Mouse (Mus musculus): ENCODE measurements around the gene Zc3h18.

Zc3h18 gene

GRCm38 (mm10) chr8:122436586-122437125, 60.2 kb downstream of the Zc3h18 start:
- DNase-seq (ENCODE audit: low spot score): no peak

- no peak for DNase-seq (ENCODE audit: low spot score)
Measured at GRCm38 (mm10) chr8:122437708-122438331, 61.4 kb downstream of the Zc3h18 start.

- DNase-seq (ENCODE audit: low spot score): no peak
Measured at GRCm38 (mm10) chr8:122439336-122439735, 62.9 kb downstream of the Zc3h18 start.

GRCm38 (mm10) chr8:122441326-122441725, 64.9 kb downstream of the Zc3h18 start:
- DNase-seq (ENCODE audit: low spot score): no peak

DNA sequence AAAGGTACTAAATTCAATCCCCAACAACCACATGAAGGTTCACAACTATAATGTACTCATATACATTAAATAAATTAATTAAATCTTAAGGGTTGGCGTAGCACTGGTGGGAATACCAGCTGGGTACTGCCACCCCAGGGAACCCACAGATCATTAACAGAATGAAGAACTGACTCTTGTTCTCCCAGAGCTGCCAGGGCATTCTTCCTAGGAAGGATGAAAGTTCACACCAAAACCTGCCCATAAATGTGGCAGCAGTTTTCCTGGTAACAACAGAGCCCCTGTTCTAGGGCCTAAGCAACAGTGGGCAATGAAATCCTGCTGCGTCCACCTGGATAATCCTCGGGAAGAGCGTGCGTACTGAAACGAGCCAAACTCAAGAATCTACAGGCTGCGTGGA, 65.9 kb downstream of the Zc3h18 start:
- DNase-seq (ENCODE audit: low spot score): no peak

DNA sequence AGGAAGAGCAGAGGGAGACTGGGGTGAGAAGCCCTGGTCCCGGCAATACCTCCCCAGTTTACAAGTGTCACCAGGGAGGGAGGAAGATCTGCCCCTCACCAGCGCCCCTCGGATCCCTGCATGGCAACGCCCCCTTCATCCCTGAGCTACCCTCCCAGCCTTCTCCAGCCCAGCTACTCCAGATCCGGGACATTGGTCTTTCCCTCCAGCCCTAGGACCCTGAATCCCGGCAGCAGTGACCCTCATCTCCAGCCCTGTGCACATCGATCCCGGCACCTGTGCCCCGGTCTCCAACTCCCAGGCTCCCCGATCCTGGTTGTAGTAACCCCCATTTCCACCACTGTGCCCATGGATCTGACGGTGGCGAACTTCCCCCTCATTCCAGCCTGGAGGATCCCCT, 66.4 kb downstream of the Zc3h18 start:
- DNase-seq (ENCODE audit: low spot score): no peak

GRCm38 (mm10) chr8:122443262-122444006, 67.0 kb downstream of the Zc3h18 start, which contains the start of gene Mvd:
TSS of gene Mvd (minus strand) at chr8:122443422.
- DNase-seq (ENCODE audit: low spot score): peak; percentile 99

DNA sequence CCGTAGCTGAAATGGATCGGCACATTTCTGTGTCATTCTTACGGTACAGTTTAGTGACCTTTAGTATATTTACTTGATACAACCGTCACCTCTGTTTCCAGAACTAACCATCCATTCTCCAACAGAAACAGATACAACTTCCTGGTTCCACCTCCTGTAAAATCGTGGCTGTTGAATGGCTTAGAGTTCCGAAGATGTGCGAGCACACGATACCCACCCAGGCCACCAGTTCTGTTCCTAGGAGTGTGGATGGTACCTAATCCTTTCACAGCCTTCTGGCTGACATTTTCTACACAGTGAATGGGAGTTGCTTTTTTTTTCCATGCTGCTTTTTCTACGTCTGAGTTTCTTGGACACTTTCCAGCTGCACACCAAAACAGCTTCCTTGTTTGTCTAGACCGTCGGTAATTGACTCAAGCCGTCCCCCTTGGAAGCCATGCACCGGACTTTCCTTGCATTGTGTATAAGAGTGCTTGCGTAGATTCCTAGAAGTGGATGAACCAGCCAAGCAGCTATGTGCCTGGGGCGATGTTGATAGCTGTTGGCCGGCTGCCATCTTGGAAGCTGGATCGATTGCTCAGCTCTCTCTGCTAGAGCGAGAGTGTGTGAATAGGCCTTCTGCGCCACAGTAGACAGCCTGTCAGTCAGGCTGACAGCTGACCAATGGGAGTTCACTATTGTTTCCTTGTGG, 67.8 kb downstream of the Zc3h18 start:
- DNase-seq (ENCODE audit: low spot score): peak; percentile 88

- DNase-seq (ENCODE audit: low spot score): no peak
Measured at GRCm38 (mm10) chr8:122445203-122445602, 68.8 kb downstream of the Zc3h18 start.

DNA sequence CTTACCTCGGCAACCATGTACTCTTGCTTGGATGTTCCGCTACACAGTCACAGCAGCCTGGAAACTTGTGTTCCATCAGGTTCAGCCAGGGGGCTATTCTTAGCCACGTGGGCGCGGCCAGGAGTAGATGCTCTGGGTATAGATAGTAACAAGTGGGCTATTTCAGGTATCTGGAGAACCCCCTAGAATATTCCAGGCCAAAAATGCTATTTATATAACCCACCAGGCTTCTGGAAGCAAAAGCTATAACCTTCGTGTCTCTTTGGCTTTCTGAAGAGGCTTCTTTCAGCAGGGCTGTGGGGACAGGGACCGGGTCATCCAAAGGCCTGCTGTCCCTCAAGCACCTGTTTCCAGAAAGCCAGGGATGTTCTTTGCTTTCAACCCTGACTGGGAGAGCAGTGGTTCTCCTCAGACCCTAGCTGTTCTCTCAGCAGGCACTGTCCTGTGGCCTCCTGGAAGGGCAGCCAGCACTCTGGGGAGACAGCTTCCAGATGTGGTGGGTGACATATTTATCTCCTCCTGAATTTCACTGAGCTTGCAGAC, 74.8 kb downstream of the Zc3h18 start:
- DNase-seq (ENCODE audit: low spot score): no peak

GRCm38 (mm10) chr8:122452154-122452553, 75.7 kb downstream of the Zc3h18 start:
- DNase-seq (ENCODE audit: low spot score): no peak

GRCm38 (mm10) chr8:122454409-122454808, 78.0 kb downstream of the Zc3h18 start:
- DNase-seq (ENCODE audit: low spot score): no peak

GRCm38 (mm10) chr8:122457171-122457570, 80.8 kb downstream of the Zc3h18 start:
- no peak for DNase-seq (ENCODE audit: low spot score)

GRCm38 (mm10) chr8:122459218-122459900, 83.0 kb downstream of the Zc3h18 start:
- DNase-seq (ENCODE audit: low spot score): no peak

DNA sequence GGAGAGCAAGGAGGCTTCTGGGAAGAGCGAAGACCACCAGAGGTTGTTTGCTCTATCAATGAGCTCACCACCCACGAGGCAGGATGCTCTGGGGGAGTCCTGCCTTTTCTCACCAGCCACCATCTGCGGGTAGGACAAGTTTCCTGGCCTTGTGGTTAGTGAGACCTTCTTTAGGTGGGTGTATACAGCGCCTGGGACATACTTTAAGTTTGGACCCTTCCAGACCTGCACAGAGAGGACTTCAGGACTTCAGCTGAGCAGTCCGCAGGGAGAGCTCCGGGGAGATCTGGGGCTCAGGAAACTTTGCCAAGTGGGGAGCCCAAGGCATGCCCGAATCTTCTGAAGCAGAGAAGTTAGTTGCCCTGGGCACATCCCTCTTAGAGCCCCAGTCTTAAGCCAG, 83.6 kb downstream of the Zc3h18 start:
- DNase-seq (ENCODE audit: low spot score): no peak

DNA sequence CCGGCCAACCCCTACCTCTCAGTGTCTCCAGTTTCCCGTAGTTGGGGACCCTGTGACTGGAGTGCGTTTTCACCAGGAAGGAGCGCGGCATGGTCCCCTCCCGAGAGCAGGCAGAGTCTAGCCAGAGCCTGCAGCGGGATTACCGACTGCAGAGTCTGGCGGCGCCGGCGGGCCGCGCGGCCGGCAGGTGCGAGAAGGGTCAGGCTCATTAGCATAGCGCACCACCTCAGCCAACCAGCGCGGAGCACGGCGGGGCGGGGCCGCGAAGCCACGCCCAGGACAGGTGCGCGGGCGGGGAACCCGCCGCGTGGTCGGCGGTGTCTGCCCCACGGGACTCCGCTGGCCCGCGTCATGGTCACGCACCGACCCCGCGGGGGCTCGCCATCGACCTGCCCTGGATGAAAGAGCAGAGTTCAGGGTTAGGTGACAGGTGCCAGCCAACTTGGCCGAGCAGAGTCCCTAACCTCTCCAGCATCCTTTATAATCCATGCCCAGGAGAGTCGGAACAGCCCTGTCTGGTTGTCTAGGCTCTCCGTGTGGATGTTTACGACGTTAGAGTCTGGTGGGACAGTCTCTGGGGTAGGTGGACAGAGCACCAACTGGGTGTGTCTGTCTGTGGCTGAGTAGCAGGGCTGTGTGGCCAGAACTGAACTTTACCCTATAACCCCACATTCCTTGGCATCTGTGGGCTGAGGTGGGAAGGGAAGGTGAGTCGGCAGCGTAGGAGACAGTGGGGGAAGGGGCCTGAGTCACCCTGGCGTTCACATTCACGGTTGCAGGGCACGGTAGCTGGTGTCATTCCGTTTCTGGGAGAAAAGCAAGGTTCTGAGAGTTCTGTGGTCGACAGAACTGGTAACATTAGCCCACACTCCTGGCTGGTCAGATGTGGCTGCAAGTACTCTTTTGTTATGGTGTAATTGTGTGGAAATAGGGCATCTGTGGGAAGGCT, 84.4 kb downstream of the Zc3h18 start, which contains the start of gene Snai3:
TSS of gene Snai3 (minus strand) at position 210 of the 949 bp plus-strand sequence.
- DNase-seq (ENCODE audit: low spot score): no peak

DNA sequence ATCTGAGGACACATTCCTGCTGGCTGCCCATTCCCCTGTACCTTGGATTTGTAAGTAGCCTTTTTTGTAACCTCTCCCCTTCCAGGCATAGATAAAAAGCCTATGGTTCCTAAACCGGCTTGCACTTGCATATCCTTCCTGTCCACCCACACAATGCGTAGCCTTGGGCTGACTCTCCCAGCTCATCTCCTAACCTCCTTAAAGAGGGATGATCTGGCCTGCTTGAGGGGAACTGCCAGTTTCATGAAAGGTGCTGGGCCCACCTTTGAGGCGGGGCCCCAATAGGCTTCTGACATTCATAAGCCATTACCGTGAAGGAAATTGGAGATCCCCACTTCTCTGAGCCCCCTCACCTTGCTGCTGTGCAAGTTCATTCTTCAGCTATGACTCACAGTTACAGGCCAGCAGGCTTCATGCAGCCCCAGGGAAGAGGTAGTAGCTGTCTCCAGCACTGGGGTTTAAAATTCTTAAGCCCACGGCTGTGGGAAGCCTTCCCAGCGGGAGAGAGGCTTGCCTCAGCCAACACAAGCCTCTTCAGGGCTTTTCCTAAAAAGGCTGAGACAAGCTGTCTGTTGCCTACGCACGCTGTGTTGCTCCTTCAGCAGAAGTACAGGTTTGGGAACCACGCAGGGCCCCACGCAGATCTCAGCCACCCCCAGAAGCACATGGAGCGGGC, 85.2 kb downstream of the Zc3h18 start:
- no peak for DNase-seq (ENCODE audit: low spot score)

GRCm38 (mm10) chr8:122462510-122462909, 86.1 kb downstream of the Zc3h18 start:
- DNase-seq (ENCODE audit: low spot score): no peak

DNA sequence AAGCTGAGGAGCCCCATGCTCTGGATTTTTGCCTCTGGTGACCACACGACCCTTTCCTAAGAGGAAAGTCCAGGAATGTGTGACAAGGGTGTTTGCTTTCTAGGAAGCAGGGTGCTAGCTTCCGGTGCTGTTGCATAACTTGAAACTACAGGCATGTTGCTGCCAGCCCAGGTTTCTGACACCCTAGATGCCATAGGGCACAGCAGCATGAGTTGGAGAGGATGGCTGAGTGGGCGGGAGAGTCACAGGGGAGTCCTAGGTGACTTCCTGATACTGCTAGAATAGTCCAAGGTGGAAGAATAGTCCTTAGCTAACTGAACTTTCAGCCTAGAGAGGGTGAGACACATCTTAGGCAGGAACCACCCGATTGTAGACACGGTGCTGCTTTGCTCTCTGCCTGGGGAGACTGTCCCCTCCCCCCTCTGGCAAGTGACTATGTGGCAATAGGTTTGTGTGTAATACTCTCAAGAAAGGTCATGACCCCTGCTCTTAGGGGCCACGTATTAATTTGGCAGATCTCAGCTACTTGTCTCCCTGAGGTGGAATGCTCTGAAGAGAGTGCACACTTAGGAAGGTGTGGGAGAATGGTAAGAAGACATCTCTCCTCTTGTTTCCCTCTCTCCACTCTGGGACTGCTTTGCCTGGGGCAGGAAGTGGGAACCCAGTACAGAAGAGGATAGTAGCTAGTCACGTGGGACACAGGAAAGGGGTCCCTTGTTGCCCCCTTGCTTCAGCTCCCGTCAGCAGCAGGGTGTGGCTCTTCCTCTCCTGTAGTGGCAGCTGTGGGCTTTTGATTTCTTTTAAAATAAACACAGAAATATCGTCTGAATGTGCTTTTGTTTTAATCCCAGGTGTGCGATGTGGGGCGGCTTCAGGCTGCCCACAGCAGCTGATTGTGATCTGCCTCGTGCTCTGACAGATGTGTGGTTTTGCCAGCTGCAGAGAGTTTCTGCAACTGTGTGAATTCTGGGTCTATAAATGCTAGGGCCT, 87.5 kb downstream of the Zc3h18 start:
- no peak for DNase-seq (ENCODE audit: low spot score)

Measured in layer of hippocampus, adult 9-10 months (tissue).